Mouse (Mus musculus) CD4-positive, CD25-positive, alpha-beta regulatory T cell, adult 4 months (primary cell): ENCODE measurements around the gene Sox6. TPM values are rescaled to one million over a fixed set of nuclear protein-coding genes. Genes with fewer than 3 reads are reported as not detected.

Source experiments
- ATAC-seq: one replicate; pipeline ENCODE4 v1.8.0; 2017
- polyA plus RNA-seq, 2 experiments: library from polyadenylated mRNA; unstranded; fragments of 100-300 nt; shearing (Covaris generic); gene quantifications; one replicate each; pipeline ENCODE4 v1.2.1; 2017

Sox6 gene
- polyA plus RNA-seq, 2 experiments from 2014 or later, result not detected

DNA sequence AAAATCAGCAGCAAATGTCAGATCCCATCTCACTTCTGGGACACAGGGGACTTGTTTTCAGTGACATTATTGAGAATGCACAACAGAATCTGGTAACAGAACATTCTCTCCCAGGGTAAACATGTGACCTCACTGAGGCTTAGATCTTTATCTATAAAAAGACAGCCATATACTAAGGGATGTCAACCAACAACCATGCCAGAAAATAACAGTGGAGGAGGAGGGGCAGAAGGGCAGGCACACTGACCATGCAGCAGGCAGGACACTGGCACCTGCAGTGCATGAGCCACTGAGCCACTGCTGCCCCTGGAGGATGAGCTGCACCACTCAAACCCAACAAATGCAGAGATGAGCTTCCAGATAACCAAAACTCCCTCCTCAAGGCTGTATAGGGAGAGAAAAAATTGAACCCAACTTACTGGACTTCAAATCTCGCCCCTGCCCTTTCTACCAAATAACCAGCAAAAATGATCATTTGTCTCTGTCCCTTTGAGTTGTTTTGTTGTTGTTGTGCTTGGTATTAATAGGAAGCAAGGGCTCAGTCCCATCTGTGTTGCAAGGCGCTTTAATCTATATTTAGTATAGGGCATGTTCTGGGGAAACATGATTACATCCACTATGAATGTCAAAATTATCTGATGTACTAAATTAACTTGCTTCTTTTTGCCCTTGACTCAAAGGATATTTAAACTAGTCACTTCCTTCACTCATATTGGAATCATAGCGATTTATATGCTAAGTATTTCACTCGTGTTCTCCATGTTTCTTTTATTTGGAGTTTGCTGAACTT, 492.8 kb downstream of the Sox6 start:
- no peak for ATAC-seq

- ATAC-seq, result no peak
These were observed 495.0 kb downstream of the Sox6 start for GRCm38 (mm10) chr7:115543596-115543995.

- ATAC-seq, result no peak
These were observed 498.3 kb downstream of the Sox6 start for GRCm38 (mm10) chr7:115540261-115540660.

GRCm38 (mm10) chr7:115539003-115539402, 499.6 kb downstream of the Sox6 start:
- ATAC-seq, result no peak

DNA sequence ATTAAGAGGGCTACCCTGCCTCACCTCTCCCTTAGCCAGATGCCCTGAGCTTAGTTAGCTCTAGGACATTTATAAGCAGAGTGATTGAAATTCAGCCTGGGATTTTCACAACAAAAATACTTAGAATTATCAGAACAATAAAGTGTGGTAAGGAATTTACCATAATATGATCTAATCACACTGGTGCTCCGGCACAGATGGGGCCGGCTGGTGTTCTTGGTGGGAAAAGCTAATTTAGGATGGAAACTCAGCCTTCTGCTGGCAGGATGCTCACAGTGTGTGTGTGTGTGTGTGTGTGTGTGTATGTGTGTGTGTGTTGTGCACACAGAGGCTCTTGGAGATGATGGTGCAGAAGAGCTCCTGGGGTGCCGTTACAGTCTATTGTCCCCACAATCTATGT, 501.0 kb downstream of the Sox6 start:
- ATAC-seq, result no peak

- ATAC-seq, result no peak
These were observed 502.1 kb downstream of the Sox6 start for GRCm38 (mm10) chr7:115536521-115536920.

- no peak for ATAC-seq
These were observed 506.7 kb downstream of the Sox6 start for GRCm38 (mm10) chr7:115531875-115532274.

GRCm38 (mm10) chr7:115531217-115531616, 507.4 kb downstream of the Sox6 start:
- ATAC-seq, result no peak

GRCm38 (mm10) chr7:115517701-115518100, 520.9 kb downstream of the Sox6 start:
- no peak for ATAC-seq

- ATAC-seq, result no peak
These were observed 524.9 kb downstream of the Sox6 start for GRCm38 (mm10) chr7:115513681-115514080.

- no peak for ATAC-seq
These were observed 526.8 kb downstream of the Sox6 start for GRCm38 (mm10) chr7:115511777-115512176.

DNA sequence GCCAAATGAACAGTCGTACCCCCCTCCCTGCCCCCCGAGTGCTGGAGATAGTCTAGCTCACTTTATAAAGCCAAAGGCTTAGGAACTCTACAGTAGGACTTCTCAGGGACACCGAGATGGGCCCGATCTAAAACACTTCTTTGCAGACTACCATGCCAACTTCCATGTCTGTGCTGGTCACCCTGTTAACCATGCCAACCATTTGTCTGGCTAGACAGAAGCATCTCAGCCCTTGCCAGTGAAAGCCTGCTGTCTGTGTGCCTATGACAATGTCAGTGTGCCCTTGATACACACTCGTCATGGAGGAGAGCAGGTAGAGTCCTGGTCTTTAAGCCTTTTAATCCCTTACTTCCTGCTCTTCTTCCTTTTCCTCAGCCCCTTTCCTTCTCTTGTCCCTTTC, 527.5 kb downstream of the Sox6 start:
- no peak for ATAC-seq

DNA sequence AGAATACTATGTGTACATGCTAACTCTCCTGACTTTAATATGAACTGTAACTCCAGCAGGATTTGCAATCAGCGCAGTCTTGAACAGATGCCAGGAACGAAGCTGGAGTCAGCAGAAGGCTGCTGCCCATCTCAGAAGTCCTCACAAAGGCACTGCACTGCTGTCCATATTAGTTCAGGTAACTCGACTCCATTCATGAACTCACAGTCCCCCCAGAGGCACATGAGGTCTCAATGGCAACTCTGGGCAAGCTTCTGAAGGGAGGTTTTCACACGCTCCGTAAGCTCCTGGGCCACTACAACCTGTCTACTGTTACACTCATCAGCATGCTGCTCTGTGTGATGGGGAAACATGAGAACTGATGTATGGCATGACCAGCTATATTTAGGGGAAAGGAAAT, 528.6 kb downstream of the Sox6 start:
- no peak for ATAC-seq

GRCm38 (mm10) chr7:115506385-115506784, 532.2 kb downstream of the Sox6 start:
- no peak for ATAC-seq

- no peak for ATAC-seq
These were observed 537.1 kb downstream of the Sox6 start for GRCm38 (mm10) chr7:115501497-115501896.

GRCm38 (mm10) chr7:115500825-115501224, 537.8 kb downstream of the Sox6 start:
- ATAC-seq, result no peak

GRCm38 (mm10) chr7:115500170-115500569, 538.4 kb downstream of the Sox6 start:
- ATAC-seq, result no peak

GRCm38 (mm10) chr7:115491721-115492120, 546.9 kb downstream of the Sox6 start:
- no peak for ATAC-seq

DNA sequence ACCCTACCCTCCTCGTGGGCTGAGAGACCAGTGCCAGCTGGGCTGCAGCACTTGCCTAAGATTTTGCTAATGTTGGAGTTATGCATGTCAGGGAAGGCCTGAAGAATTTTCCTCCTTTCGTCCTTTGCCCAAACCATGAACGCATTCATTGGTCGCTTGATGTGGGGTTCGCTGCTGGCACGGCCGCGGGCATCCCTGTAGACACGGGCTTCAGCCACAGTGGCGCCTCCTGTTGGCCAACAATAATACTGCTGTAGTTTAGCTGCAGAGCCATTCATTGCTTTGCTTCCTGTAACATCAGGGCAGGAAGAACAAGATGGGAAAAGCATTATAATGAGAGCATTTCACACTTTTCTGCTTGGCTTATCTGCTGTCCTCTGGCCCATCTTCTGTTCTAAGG, 549.0 kb downstream of the Sox6 start:
- no peak for ATAC-seq

GRCm38 (mm10) chr7:115486431-115486830, 552.2 kb downstream of the Sox6 start:
- ATAC-seq, result no peak

GRCm38 (mm10) chr7:115485664-115486409, 552.8 kb downstream of the Sox6 start:
- ATAC-seq, result no peak

- ATAC-seq, result no peak
These were observed 560.8 kb downstream of the Sox6 start for GRCm38 (mm10) chr7:115477763-115478162.

DNA sequence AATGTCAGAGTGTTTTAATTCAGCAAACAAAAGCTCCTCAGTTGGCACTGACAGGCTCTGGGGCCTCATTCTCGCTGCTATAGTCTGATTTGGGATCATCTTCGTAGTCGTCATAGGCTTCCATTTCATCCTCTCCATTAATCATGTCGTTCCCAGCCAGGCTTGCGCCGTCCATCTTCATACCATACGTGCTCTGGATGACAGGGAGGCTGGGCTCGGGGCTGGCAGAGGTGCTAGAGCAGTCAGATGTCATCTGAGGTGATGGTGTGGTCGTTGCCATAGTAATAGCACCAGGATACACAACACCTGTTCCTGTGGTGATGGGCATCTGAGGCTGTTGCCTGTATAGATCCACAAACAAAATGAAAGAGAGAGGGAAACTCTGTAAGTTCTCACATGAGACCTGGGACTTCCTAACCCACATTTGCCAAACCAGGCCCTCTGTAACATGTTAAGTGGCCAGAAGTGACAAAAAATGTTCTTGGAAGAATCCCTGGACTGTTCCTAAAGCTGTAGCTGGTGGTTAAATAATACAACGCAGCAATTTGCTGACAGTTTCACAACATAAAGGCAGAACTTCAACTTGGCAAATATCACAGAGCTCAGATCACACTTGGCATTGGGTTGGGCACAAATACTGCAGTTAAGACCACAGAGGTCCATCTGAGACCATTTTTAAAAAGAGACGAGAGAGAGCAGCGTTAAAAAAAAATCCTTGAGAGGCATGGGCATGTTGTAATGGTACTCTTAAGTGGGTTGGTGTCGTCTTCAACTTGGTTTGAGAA, 561.5 kb downstream of the Sox6 start:
- ATAC-seq, result no peak
